ENCODE assay signal across 14 mouse cellular contexts in genomic region chr6:6136812-6137211, GRCm38 (mm10).
A peak's percentile ranks its signal among the peaks of the same experiment; 100 is the strongest.
DNase-seq lines count a peak whose midpoint lies in the region; ATAC-seq and TF ChIP-seq lines count a peak whose summit lies in the region.
"Had no signal": no experiment of that assay in that cellular context is flagged by ENCODE, and none has a peak within 500 bp of the region (broad histone marks: within the 10 kb centered on the region; RNA-seq: fewer than 3 reads in every experiment).

No protein-coding gene starts in this region.

- intact Hi-C loops in heart, postnatal 14 days (cut with DNase I): no loop called here

- no peak overlapping the region for H3K4me3 ChIP-seq in heart, postnatal 0 days (ENCODE audit: low read depth, low read length)
- H3K4me3 ChIP-seq in heart, embryonic 11.5 days (ENCODE audit: low read depth, low read length): no peak overlapping the region
- no peak overlapping the region for H3K4me3 ChIP-seq in midbrain, postnatal 0 days (ENCODE audit: low read depth, low read length)
- H3K4me3 ChIP-seq in midbrain, embryonic 13.5 days (replicated peaks): no peak overlapping the region
- no peak overlapping the region for H3K4me3 ChIP-seq in forebrain, embryonic 16.5 days (replicated peaks; ENCODE audit: low read length)
- H3K4me3 ChIP-seq: embryonic facial prominence, embryonic 15.5 days; heart, embryonic 15.5 days; neural tube, embryonic 12.5 days had no signal

- peaks cover 6% of the 10 kb centered on the region; the same call in 1 of the 2 replicates for H3K36me3 ChIP-seq in heart, postnatal 0 days (replicated peaks; ENCODE audit: control insufficient read depth, insufficient read depth, low read length)
- H3K36me3 ChIP-seq in heart, embryonic 11.5 days (ENCODE audit: control insufficient read depth, insufficient read depth, low read length): peaks cover 13% of the 10 kb centered on the region
- no peaks in the 10 kb centered on the region for H3K36me3 ChIP-seq in midbrain, postnatal 0 days (ENCODE audit: insufficient read depth, low read length)
- H3K36me3 ChIP-seq in midbrain, embryonic 13.5 days: 0 out of 2 replicates have a peak, but pooled peaks cover 5% of the 10 kb centered on the region
- H3K36me3 ChIP-seq in forebrain, embryonic 16.5 days (ENCODE audit: control insufficient read depth, insufficient read depth): no peaks in the 10 kb centered on the region
- H3K36me3 ChIP-seq: embryonic facial prominence, embryonic 15.5 days; neural tube, embryonic 12.5 days had no signal

- H3K9ac ChIP-seq in heart, postnatal 0 days (replicated peaks; ENCODE audit: low read depth, low read length): no peak overlapping the region
- no peak overlapping the region for H3K9ac ChIP-seq in heart, embryonic 11.5 days (ENCODE audit: low read depth, low read length)
- H3K9ac ChIP-seq in midbrain, postnatal 0 days (replicated peaks; ENCODE audit: low read length, poor library complexity, severe bottlenecking): no peak overlapping the region
- H3K9ac ChIP-seq in midbrain, embryonic 13.5 days (replicated peaks): no peak overlapping the region
- no peak overlapping the region for H3K9ac ChIP-seq in forebrain, embryonic 16.5 days (replicated peaks; ENCODE audit: low read depth, low read length)
- H3K9ac ChIP-seq: embryonic facial prominence, embryonic 15.5 days; heart, embryonic 15.5 days; neural tube, embryonic 12.5 days had no signal

- H3K4me2 ChIP-seq in heart, postnatal 0 days (ENCODE audit: low read depth, low read length): no peak overlapping the region
- no peak overlapping the region for H3K4me2 ChIP-seq in heart, embryonic 11.5 days
- H3K4me2 ChIP-seq in midbrain, postnatal 0 days (ENCODE audit: low read depth, low read length, poor library complexity, severe bottlenecking): no peak overlapping the region
- no peak overlapping the region for H3K4me2 ChIP-seq in midbrain, embryonic 13.5 days (replicated peaks)
- no peak overlapping the region for H3K4me2 ChIP-seq in forebrain, embryonic 16.5 days (ENCODE audit: low read length)
- H3K4me2 ChIP-seq: embryonic facial prominence, embryonic 15.5 days; heart, embryonic 15.5 days; neural tube, embryonic 12.5 days had no signal

- H3K27me3 ChIP-seq in heart, postnatal 0 days (ENCODE audit: control insufficient read depth, insufficient read depth, low read length): no peaks in the 10 kb centered on the region
- H3K27me3 ChIP-seq in heart, embryonic 11.5 days (ENCODE audit: control insufficient read depth, insufficient read depth, low read length): no peaks in the 10 kb centered on the region
- no peaks in the 10 kb centered on the region for H3K27me3 ChIP-seq in midbrain, postnatal 0 days (ENCODE audit: insufficient read depth, low read length)
- no peaks in the 10 kb centered on the region for H3K27me3 ChIP-seq in midbrain, embryonic 13.5 days
- H3K27me3 ChIP-seq in forebrain, embryonic 16.5 days (replicated peaks; ENCODE audit: control insufficient read depth, insufficient read depth, low read length): no peaks in the 10 kb centered on the region
- H3K27me3 ChIP-seq: embryonic facial prominence, embryonic 15.5 days; heart, embryonic 15.5 days; neural tube, embryonic 12.5 days had no signal

- ATAC-seq in heart, postnatal 0 days (ENCODE audit: insufficient read depth, low read depth): no peak
- ATAC-seq in heart, embryonic 11.5 days (replicated peaks; ENCODE audit: insufficient number of reproducible peaks, low FRiP score, low TSS enrichment): no peak
- no peak for ATAC-seq in midbrain, postnatal 0 days (ENCODE audit: low FRiP score)
- no peak for ATAC-seq in midbrain, embryonic 13.5 days
- 0 out of 2 replicates have a peak, but pooled peaks have one; percentile 41 for ATAC-seq in megakaryocyte-erythroid progenitor cell, adult 5-6 weeks (replicated peaks; ENCODE audit: low FRiP score, low TSS enrichment, poor library complexity, severe bottlenecking)
- no peak for ATAC-seq in forebrain, embryonic 16.5 days
- ATAC-seq: intestine, embryonic 16.5 days had no signal

- H3K9me3 ChIP-seq in heart, postnatal 0 days (replicated peaks; ENCODE audit: control insufficient read depth, low read length): no peaks in the 10 kb centered on the region; the same call in 1 of the 2 replicates
- H3K9me3 ChIP-seq in heart, embryonic 11.5 days (replicated peaks; ENCODE audit: control insufficient read depth, low read length): no peaks in the 10 kb centered on the region
- no peaks in the 10 kb centered on the region for H3K9me3 ChIP-seq in midbrain, postnatal 0 days (ENCODE audit: low read length)
- H3K9me3 ChIP-seq in midbrain, embryonic 13.5 days: peaks cover 6% of the 10 kb centered on the region; the same call in 1 of the 2 replicates
- H3K9me3 ChIP-seq in forebrain, embryonic 16.5 days (ENCODE audit: control insufficient read depth, low read length): no peaks in the 10 kb centered on the region; the same call in 1 of the 2 replicates
- H3K9me3 ChIP-seq: embryonic facial prominence, embryonic 15.5 days; heart, embryonic 15.5 days had no signal

- no peak for DNase-seq in heart, postnatal 0 days (ENCODE audit: low spot score)
- no peak for DNase-seq in midbrain, postnatal 0 days (ENCODE audit: low spot score)
- DNase-seq in R1 (ENCODE audit: low read depth, low spot score): peak; percentile 76
- DNase-seq in heart, postnatal 14 days: no peak
- DNase-seq: adrenal gland, postnatal 36 days; retina, postnatal 1 day had no signal

- TF ChIP-seq CTCF in heart, postnatal 0 days (IDR thresholded peaks at IDR 0.05; ENCODE audit: low read depth): peak; percentile 41
- TF ChIP-seq CTCF in midbrain, postnatal 0 days (IDR thresholded peaks at IDR 0.05): peak; percentile 38

- TF ChIP-seq EP300 in heart, postnatal 0 days (IDR thresholded peaks at IDR 0.05; ENCODE audit: low read depth): no peak

- H3K4me1 ChIP-seq in heart, postnatal 0 days (ENCODE audit: control insufficient read depth, insufficient read depth): no peaks in the 10 kb centered on the region
- no peaks in the 10 kb centered on the region for H3K4me1 ChIP-seq in heart, embryonic 11.5 days (ENCODE audit: control insufficient read depth, insufficient read depth, low read length)
- no peaks in the 10 kb centered on the region for H3K4me1 ChIP-seq in midbrain, postnatal 0 days (ENCODE audit: insufficient read depth, low read length)
- H3K4me1 ChIP-seq in midbrain, embryonic 13.5 days (replicated peaks): no peaks in the 10 kb centered on the region
- H3K4me1 ChIP-seq in forebrain, embryonic 16.5 days (replicated peaks; ENCODE audit: control insufficient read depth, insufficient read depth, low read length): peaks cover 6% of the 10 kb centered on the region; the same call in 1 of the 2 replicates
- H3K4me1 ChIP-seq: embryonic facial prominence, embryonic 15.5 days; heart, embryonic 15.5 days; neural tube, embryonic 12.5 days had no signal

- H3K27ac ChIP-seq in heart, postnatal 0 days (ENCODE audit: low read depth): no peak overlapping the region
- no peak overlapping the region for H3K27ac ChIP-seq in heart, embryonic 11.5 days (ENCODE audit: low read depth, low read length)
- H3K27ac ChIP-seq in midbrain, postnatal 0 days (ENCODE audit: low read depth, low read length): no peak overlapping the region
- no peak overlapping the region for H3K27ac ChIP-seq in midbrain, embryonic 13.5 days
- H3K27ac ChIP-seq in forebrain, embryonic 16.5 days (ENCODE audit: low read length): no peak overlapping the region
- H3K27ac ChIP-seq: embryonic facial prominence, embryonic 15.5 days; heart, embryonic 15.5 days; neural tube, embryonic 12.5 days had no signal

- WGBS in heart, postnatal 0 days: 90% methylated on average over 3 of the region's 3 CpGs
- WGBS in heart, embryonic 11.5 days (ENCODE audit: insufficient replicate concordance): 85% methylated on average over 3 of the region's 3 CpGs
- WGBS in midbrain, postnatal 0 days: 93% methylated on average over 3 of the region's 3 CpGs
- WGBS in midbrain, embryonic 13.5 days: 90% methylated on average over 3 of the region's 3 CpGs
- WGBS in forebrain, embryonic 16.5 days: 93% methylated on average over 3 of the region's 3 CpGs
